Mouse (Mus musculus): Measurements from ENCODE around the gene Stat4.

DNA sequence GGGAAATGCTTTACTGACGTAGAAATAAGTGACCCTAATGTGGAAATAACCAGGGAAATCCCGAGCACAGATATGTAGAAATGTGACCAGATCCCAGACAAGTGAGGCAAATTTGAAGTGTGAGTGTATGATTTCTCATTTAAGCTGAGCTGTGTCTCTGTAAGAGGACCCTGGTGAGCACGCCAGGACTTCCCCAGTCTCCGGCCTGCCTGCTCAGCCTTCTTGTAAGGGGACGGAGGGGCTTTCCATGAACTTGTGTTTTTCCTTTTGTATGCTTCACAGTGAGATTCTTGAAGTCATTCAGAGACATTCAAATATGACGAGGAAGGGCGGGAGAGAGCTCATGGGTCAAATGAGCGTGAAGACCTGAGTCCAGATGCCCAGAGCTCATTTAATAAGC, 146.3 kb downstream of the Stat4 start:
- no peak for TF ChIP-seq POLR2A (IDR thresholded peaks at IDR 0.05; ENCODE audit: insufficient read length, low read depth)
- TF ChIP-seq MYOD1 (IDR thresholded peaks at IDR 0.05; ENCODE audit: control insufficient read depth in 1 of 3, insufficient read length in 2 of 3, low read depth in 2 of 3): no peak
- TF ChIP-seq POLR2AphosphoS2 (IDR thresholded peaks at IDR 0.05; ENCODE audit: insufficient read length, low read depth): no peak
- no peak for TF ChIP-seq SRF (IDR thresholded peaks at IDR 0.05; ENCODE audit: control insufficient read depth, insufficient read length, low read depth)
- TF ChIP-seq MYOG (IDR thresholded peaks at IDR 0.05; ENCODE audit: control insufficient read depth in 1 of 3, insufficient read depth in 1 of 3, insufficient read length in 2 of 3, low read depth in 2 of 3): no peak
- TF ChIP-seq USF1 (IDR thresholded peaks at IDR 0.05; ENCODE audit: low read depth): no peak
- TF ChIP-seq TCF12 (IDR thresholded peaks at IDR 0.05; ENCODE audit: insufficient read depth, poor library complexity, severe bottlenecking): no peak
- no peak for TF ChIP-seq E2F4 (IDR thresholded peaks at IDR 0.05; ENCODE audit: insufficient read depth)
- no peak for TF ChIP-seq REST (IDR thresholded peaks at IDR 0.05; ENCODE audit: insufficient read depth, insufficient read length)

Measured in myocyte (in vitro differentiated cells).